In the genomic region with DNA sequence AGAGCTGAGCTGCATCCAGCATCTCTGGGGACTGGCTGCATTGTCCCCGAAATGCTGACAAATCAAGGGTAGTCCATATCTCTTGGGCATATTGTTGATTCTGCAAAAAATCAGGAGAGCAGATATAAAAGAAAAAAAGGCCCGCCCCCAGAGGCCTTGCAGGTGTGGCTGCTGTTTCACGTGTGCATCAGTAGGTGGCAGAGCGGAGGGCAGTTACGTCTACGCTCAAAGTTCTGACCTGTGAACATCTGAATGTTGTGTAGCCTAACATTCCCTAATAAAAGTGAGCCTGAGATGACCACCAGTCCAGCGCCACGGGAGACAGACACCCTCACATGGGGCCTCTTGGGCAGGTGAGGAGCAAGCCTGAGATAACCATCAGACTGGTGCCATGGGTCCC, we compare ENCODE assay signal across 13 mouse cellular contexts. TPM values are rescaled to one million over a fixed set of nuclear protein-coding genes. Genes with fewer than 3 reads are reported as not detected.
DNase-seq lines count a peak whose midpoint lies in the region; ATAC-seq and TF ChIP-seq lines count a peak whose summit lies in the region.
"Had no signal": no experiment of that assay in that cellular context is flagged by ENCODE, and none has a peak within 500 bp of the region (broad histone marks: within the 10 kb centered on the region; RNA-seq: fewer than 3 reads in every experiment).

No protein-coding gene starts in this region.

- intact Hi-C loops in gastrocnemius, adult 2 months (cut with DNase I): loop anchor here (5.0 kb wide), 3 partner anchors 61 to 491 kb away; no protein-coding TSS in a partner anchor
- intact Hi-C loops in heart, postnatal 36 days (cut with DNase I): no loop called here

- H3K9me3 ChIP-seq in midbrain, postnatal 0 days (ENCODE audit: low read length): no peaks in the 10 kb centered on the region
- no peaks in the 10 kb centered on the region for H3K9me3 ChIP-seq in midbrain, embryonic 15.5 days
- H3K9me3 ChIP-seq: embryonic facial prominence, embryonic 15.5 days; midbrain, embryonic 10.5 days had no signal

- peak; percentile 49 for TF ChIP-seq CTCF in gastrocnemius, adult 2 months (IDR thresholded peaks at IDR 0.05)
- TF ChIP-seq CTCF in midbrain, postnatal 0 days (IDR thresholded peaks at IDR 0.05): peak; percentile 63
- TF ChIP-seq CTCF in bone marrow, adult 2 months (IDR thresholded peaks at IDR 0.05; ENCODE audit: control insufficient read depth, insufficient read depth, low read length): peak; percentile 31; the same call in 1 of the 2 replicates

- DNase-seq in gastrocnemius, adult 2 months: no peak
- DNase-seq in gastrocnemius, postnatal 25 days: no peak
- peak; percentile 29 for DNase-seq in midbrain, postnatal 0 days (ENCODE audit: low spot score)
- peak; percentile 14 to 24 for DNase-seq in thymus, postnatal 36 days
- DNase-seq in heart, postnatal 36 days: no peak
- DNase-seq: gastrocnemius, postnatal 36 days had no signal

- TF ChIP-seq POLR2A in bone marrow, adult 2 months (IDR thresholded peaks at IDR 0.05; ENCODE audit: borderline replicate concordance, control insufficient read depth, low read depth, low read length): no peak

- 46% methylated on average over 8 of the region's 8 CpGs for WGBS in midbrain, postnatal 0 days
- 47% methylated on average over 8 of the region's 8 CpGs for WGBS in midbrain, embryonic 15.5 days
- WGBS in bone marrow, adult 2 months: 39% methylated on average over 8 of the region's 8 CpGs

- peaks cover 3% of the 10 kb centered on the region; the same call in 1 of the 2 replicates for H3K4me1 ChIP-seq in midbrain, postnatal 0 days (ENCODE audit: insufficient read depth, low read length)
- peaks cover 10% of the 10 kb centered on the region for H3K4me1 ChIP-seq in midbrain, embryonic 15.5 days
- no peaks in the 10 kb centered on the region for H3K4me1 ChIP-seq in bone marrow, adult 2 months (ENCODE audit: control insufficient read depth, insufficient read depth, low read length)

- H3K4me2 ChIP-seq in midbrain, postnatal 0 days (ENCODE audit: low read depth, low read length, poor library complexity, severe bottlenecking): no peak overlapping the region
- no peak overlapping the region for H3K4me2 ChIP-seq in midbrain, embryonic 15.5 days
- H3K4me2 ChIP-seq: embryonic facial prominence, embryonic 15.5 days had no signal

- no peak overlapping the region for H3K27ac ChIP-seq in gastrocnemius, adult 2 months
- H3K27ac ChIP-seq in midbrain, postnatal 0 days (ENCODE audit: low read depth, low read length): no peak overlapping the region
- no peak overlapping the region for H3K27ac ChIP-seq in midbrain, embryonic 15.5 days
- H3K27ac ChIP-seq in bone marrow, adult 2 months (ENCODE audit: control insufficient read depth, insufficient read depth, low read depth, low read length, poor library complexity): no peak overlapping the region
- H3K27ac ChIP-seq: embryonic facial prominence, embryonic 15.5 days; midbrain, embryonic 10.5 days had no signal

- H3K4me3 ChIP-seq in gastrocnemius, adult 2 months: no peak overlapping the region
- no peak overlapping the region for H3K4me3 ChIP-seq in midbrain, postnatal 0 days (ENCODE audit: low read depth, low read length)
- no peak overlapping the region for H3K4me3 ChIP-seq in midbrain, embryonic 15.5 days
- no peak overlapping the region for H3K4me3 ChIP-seq in bone marrow, adult 2 months (replicated peaks; ENCODE audit: control insufficient read depth, low read depth, low read length)
- H3K4me3 ChIP-seq: embryonic facial prominence, embryonic 15.5 days; midbrain, embryonic 10.5 days had no signal

- H3K27me3 ChIP-seq in midbrain, postnatal 0 days (ENCODE audit: insufficient read depth, low read length): no peaks in the 10 kb centered on the region
- H3K27me3 ChIP-seq in midbrain, embryonic 15.5 days (replicated peaks): peaks cover 5% of the 10 kb centered on the region; the same call in 1 of the 2 replicates

- ATAC-seq in midbrain, postnatal 0 days (ENCODE audit: low FRiP score): no peak
- ATAC-seq in midbrain, embryonic 15.5 days (replicated peaks): no peak
- no peak for ATAC-seq in inflammation-experienced regulatory T-cells, adult 6 months
- ATAC-seq: Patski had no signal

- no peak overlapping the region for H3K9ac ChIP-seq in midbrain, postnatal 0 days (replicated peaks; ENCODE audit: low read length, poor library complexity, severe bottlenecking)
- H3K9ac ChIP-seq in midbrain, embryonic 15.5 days: no peak overlapping the region
- H3K9ac ChIP-seq: embryonic facial prominence, embryonic 15.5 days had no signal

- H3K36me3 ChIP-seq in midbrain, postnatal 0 days (ENCODE audit: insufficient read depth, low read length): peaks cover 20% of the 10 kb centered on the region
- H3K36me3 ChIP-seq in midbrain, embryonic 15.5 days (replicated peaks): peaks cover 12% of the 10 kb centered on the region; the same call in 1 of the 2 replicates

RNA-seq across cellular contexts. Expression of gene 2410131K14Rik, which starts 21.3 kb away (rescaled TPM):
- total RNA-seq in gastrocnemius, adult 2 months (2021): 1 to 10 TPM; 3.5 to 5.4 TPM
- total RNA-seq in gastrocnemius, postnatal 25 days (2021): 1 to 10 TPM; 3.8 to 4.1 TPM
- 33.3 and 34.0 TPM in 2 replicates for total RNA-seq in midbrain, postnatal 0 days (2014; rRNA removed)
- polyA plus RNA-seq in midbrain, postnatal 0 days (2015; fragmentation: Nextera tagmentation; extraction: Ambion mirVana): 18.8 and 19.2 TPM in 2 replicates
- polyA plus RNA-seq in midbrain, embryonic 15.5 days (2015; fragmentation: Nextera tagmentation; extraction: Ambion mirVana): 18.6 and 19.6 TPM in 2 replicates
- polyA plus RNA-seq in bone marrow, adult 2 months (2011; ENCODE audit: insufficient read depth, insufficient read length, low replicate concordance, missing spikeins): 0.57 and 3.1 TPM in 2 replicates
- 1 to 10 TPM; 2.7 to 3.7 (median 3.1) TPM for polyA plus RNA-seq in inflammation-experienced regulatory T-cells, adult 6 months (2017; shearing (Covaris generic))
- total RNA-seq in heart, postnatal 36 days (2021): 1 to 10 TPM; 7.7 to 8.1 TPM

RNA-seq across cellular contexts. Expression of gene Rnft2, which starts 21.4 kb away (rescaled TPM):
- 1 to 10 TPM in 1 of 2 experiments, under 1 TPM in 1; 0.89 to 1.3 TPM for total RNA-seq in gastrocnemius, adult 2 months (2021)
- total RNA-seq in gastrocnemius, postnatal 25 days (2021): 1 to 10 TPM in 1 of 2 experiments, under 1 TPM in 1; 1.00 to 1.1 TPM
- 121 and 125 TPM in 2 replicates for total RNA-seq in midbrain, postnatal 0 days (2014; rRNA removed)
- 14.3 and 15.0 TPM in 2 replicates for polyA plus RNA-seq in midbrain, postnatal 0 days (2015; fragmentation: Nextera tagmentation; extraction: Ambion mirVana)
- polyA plus RNA-seq in midbrain, embryonic 15.5 days (2015; fragmentation: Nextera tagmentation; extraction: Ambion mirVana): 14.5 and 17.8 TPM in 2 replicates
- polyA plus RNA-seq in bone marrow, adult 2 months (2011; ENCODE audit: insufficient read depth, insufficient read length, low replicate concordance, missing spikeins): 0.86 TPM in 1 of 2 replicates, not detected in the other
- polyA plus RNA-seq in inflammation-experienced regulatory T-cells, adult 6 months (2017; shearing (Covaris generic)): not detected
- total RNA-seq in heart, postnatal 36 days (2021): 1 to 10 TPM; 2.0 to 2.5 TPM
- total RNA-seq: hematopoietic stem cell, adult 5-6 weeks had no signal

Comparison
In these comparisons a context has a peak if more than half of its experiments do, and no peak if none do; other contexts are left out.
1. DNase-seq: peak in midbrain, postnatal 0 days (single experiment) and thymus, postnatal 36 days (2 of 2); none in gastrocnemius, adult 2 months (single experiment), gastrocnemius, postnatal 25 days (single experiment) and heart, postnatal 36 days (0 of 2).
2. RNA of gene Rnft2, which starts 21.4 kb away (total RNA-seq): 121 to 125 TPM in midbrain, postnatal 0 days; 2.0 to 2.5 TPM in heart, postnatal 36 days, 0.89 to 1.3 TPM in gastrocnemius, adult 2 months and 1.00 to 1.1 TPM in gastrocnemius, postnatal 25 days; every median in the first group is over 10 times any median in the second.
3. Peak in every context shown above with its lines, with median percentiles within 50 percentile points of each other: CTCF ChIP-seq.